Mouse (Mus musculus): ENCODE data around the gene Sfr1.

The Sfr1 gene

DNA sequence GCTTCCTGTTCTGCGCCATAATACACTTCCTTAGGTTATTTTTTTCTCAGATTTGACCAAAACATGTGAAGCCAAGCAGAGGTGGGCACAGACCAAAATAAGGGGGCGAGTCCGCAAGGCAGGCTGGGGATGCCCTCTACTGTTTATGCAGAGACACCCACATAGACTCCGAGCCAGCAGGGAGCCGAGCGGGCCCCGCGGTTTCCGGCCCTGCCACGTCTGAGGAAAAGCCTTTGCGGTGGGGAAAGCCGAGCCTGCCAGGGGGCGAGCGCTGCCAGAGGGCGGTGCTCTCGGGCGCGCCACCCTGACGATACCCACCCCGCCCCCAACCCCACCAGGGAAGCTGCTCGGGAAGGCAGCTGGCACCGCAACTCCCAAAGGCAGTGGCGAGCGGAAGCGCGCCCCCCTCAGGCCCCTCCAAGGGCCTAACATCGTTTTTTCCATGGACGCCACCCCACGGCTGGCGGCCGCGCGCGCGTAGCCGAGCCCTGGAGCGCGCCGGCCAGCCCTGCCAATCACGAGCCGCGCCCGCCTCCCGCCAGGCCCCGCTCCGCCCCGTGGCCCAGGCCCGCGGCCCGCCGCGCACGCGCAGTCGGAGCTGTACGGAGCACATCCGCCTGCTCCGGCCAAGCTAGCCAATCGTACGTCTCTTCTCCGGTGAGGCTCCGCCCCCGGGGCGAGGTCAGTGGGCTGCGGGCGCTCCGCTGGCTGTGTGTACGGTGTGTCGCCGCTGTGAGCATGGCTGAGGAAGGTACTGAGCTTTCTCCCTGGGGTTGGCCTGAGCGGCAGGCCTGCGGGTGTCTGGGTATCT lies at the start of gene Sfr1:
Gene Sfr1 (plus strand): TSS at position 612 of the 811 bp plus-strand sequence.
- DNase-seq: peak; percentile 98 to 99

DNA sequence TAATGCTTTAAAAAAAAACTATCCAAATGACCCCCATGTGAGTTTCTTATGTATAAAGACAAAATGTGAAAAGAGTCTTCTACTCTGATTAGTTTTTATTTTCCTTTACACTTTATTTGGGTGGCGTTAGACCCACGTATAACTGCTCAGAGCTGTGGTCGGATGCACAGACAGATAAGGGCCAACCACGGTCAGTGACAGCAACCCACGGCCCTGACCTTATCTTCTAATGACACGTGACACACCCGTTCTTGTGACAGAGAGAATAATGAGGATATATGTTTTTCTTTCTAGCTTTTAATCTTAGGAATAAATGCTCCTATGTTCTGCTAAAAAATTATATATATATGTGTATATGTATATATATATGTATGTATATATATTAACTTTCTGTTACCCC lies 41.9 kb upstream of the Sfr1 start:
- no peak for DNase-seq

DNA sequence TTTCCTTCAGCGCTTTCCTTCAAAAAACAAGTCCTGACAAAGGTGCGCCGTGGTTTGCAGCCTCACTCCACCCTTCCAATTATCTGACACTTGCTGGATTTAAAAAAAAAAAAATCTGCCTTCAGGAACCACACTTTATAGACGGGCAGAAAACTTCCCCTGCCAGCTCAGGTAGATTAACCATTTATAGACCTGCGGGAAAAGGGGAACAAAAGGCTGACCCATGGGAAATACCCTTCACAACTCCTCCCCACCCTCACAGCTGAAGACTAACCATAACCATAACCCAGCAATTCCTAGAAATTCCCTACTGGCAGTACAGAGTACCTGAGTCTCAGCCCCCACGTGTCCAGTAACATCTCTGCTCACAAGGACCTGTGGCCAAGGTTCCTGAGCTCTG lies 39.5 kb upstream of the Sfr1 start, which contains the start of gene Col17a1:
Gene Col17a1 (minus strand): TSS at position 101 of the 400 bp plus-strand sequence.
- DNase-seq: no peak

DNA sequence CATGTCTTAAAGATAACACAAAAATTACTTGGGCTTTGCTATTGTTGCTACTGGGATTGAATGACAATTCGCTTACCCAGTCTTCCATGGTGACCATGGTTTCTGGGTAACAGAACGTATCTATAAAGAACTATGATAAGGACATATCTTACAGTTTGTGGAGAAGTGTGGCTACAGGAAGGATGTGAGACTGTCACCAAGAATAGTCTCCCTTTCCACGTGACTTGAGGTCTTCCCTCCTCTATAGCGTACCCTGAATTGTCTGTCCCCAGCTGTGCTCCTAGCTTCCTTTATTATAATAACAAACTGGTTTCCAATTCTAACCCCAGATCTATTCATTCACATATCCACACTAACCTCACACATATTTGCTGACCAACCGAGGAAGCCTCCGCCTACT lies 35.8 kb upstream of the Sfr1 start:
- no peak for DNase-seq

DNA sequence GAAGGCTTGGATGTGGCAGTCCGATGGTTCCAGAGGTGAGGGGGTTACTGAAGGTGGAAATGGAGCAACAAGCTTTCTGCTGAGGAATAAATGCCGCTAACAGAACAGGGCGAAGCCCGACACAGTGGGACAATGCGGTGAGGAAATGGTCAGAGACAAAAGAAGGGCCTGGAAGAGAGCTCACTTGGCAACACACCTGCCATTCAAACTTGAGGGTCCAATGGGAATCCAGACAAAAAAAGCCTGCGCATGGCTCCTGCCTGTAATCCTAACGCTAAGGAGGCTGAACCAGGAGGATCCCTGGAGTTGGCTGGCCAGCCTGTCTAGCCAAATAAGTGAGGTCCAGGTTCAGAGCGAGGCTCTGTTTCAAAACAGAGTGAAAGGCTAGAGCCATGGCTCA lies 35.1 kb upstream of the Sfr1 start:
- no peak for DNase-seq

DNA sequence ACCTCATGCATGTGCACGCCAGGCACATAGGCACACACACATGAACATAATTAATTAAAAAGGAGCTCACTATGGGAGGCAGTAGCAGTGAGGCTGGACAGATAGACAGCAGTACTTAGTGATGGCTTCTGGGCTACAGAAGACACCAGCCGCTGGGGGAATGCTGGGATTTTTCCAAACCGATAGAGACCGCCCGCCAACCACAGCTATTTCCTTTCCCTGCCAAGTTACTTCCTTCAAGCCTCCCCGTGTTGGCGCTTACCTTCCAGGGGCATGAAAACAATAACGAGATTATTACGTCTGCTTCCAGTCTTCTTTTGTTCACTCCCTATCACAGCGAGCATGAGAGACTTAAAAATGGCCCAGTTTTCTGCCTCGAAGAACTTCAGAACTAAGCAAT lies 34.4 kb upstream of the Sfr1 start:
- no peak for DNase-seq

DNA sequence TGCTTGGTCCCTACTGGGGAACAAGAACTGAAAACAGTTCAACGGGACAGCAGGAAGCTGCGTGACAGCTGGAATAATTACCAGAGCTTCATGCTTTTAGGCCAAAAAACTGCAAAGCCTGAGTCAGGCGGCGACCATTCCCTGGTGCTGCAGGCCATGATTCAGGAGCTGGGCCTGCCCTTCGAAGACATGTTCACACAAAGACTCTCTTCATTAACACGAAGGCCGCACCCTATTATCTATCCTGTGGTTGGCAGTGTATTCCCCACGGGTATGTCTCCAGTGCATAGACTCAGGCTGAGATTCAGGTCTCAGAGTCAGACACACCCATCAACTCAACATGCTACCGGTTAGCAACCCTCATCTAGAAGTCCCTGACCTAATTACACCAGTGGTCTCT lies 33.2 kb upstream of the Sfr1 start:
- no peak for DNase-seq

DNA sequence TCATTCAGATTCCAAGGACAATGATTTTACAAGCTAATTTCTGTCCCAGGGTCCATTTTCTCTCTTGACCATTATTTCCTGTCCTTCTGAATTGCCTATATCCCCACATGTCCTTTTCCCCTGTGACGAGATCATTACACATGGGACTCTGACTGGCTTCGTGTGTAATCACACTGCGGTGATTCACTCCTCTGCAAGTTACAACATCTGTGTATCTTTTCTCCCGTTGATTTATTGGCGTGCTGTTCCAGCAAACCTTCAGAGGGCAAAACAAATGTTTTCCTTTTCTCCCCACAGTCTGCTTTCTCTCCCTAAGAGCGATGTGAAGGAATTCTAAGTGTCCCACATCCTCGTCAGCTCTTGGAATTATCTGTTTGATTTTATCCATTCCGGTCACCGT lies 31.7 kb upstream of the Sfr1 start:
- no peak for DNase-seq

DNA sequence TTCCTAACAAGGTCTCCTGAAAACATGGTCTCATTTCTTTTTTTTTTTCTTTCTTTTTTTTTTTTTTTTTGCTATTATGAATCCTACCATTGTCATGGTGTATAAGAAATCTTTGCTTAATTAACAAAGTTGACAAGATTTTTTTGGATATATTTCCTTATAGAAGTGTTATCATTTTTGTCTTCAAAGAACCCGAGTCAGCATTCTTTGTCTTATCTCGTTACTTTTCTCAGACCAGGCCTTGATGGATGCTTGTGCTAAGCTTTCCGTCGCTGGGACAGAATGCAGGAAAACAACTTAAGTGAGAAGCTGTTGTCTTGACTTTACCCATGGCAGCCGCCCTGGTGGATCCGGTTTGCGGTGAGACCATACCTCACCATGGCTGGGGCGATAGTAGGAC lies 31.0 kb upstream of the Sfr1 start:
- DNase-seq: no peak

DNA sequence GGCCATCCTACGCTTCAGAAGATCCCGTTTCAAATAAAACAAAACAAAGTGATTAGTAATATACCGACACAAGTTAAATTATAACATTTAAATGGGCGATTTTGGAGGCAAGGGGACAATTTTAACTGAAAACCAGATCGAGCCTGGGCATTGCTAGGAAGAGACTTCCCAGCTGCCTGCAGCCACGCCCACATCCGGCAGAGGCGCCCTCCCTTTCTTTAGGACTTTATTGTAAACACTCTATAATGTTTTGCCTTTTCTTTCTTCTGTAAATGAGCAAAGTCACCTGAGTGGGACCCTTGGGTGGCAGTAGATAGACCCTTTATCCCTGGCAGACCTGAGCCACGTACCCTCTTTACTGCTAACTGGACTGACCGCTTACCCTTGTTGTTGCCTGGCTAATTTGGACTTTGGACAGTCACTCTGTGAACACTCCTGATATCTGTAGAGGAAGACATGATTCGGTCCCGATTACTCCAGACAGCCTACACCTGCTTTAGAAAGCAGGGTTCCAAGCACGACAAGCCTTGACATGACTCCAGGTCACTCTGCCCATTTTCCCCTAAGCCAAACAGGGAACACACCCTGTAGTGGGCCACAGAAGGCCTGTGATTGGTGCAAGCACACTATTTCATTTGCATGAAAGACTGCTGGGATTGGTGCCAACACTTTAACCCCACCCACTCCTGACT lies 26.3 kb upstream of the Sfr1 start:
- no peak for DNase-seq

DNA sequence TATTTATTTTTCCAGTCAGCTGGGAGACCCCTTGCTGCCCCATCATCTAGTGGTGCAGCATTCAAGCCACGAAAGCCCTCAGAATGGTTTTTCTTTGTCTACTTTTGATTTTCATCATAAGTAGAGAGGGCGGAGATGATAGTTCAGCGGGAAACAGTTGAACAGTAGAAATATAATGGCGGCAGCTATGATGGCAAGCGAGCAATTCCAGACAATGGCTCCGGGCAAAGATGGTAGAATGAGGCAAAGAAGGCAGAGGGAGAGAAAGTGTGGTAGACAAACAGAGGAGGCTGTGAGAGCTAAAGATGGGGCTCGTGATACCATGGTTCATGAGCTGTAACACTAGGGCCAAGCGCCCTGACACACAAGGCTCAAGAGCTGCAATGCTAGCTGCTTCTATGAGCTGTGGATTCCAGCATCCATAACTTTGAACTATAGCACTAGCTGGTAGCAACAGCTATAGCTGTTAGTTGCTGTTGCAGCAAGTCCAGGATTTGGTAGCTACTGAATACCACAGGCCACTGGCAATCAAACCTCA lies 25.6 kb upstream of the Sfr1 start:
- no peak for DNase-seq

DNA sequence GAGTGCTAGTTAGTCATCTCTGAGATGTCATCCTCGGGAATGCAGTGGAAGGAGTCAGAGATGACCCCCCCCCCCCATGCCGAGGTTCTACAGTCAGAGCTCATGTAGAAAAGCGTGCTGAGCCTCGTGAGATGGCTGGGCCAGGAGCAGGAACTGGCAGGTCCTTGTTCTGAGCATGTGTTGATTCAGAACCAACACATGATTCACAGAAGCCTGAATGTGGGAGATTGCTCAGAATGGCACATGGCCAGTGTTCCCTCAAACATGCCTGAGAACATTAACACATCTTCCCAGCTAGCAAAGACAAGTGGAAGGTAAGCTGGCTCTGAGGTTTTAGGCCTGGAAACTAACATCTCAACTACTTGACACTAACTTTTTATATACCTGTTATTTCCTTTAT lies 21.1 kb upstream of the Sfr1 start:
- DNase-seq: no peak

DNA sequence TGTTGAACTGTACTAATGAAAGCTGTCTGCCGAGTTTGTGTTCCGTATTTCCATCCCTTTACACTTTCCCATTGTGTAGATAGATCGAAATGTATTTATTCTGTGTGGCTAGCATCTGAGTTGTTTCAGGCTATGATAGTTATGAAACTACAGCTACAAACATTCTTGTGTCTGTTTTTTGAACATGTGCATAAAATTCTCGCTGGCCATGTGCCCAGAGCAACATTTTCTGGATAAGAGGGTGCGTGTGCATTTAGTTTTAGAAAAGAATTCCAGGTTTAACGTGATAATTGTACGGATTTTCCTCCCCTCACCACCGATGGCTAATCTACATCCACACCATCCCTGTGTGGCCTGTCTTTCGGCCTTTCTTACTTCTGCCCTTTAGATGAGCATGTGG lies 18.0 kb upstream of the Sfr1 start:
- no peak for DNase-seq

DNA sequence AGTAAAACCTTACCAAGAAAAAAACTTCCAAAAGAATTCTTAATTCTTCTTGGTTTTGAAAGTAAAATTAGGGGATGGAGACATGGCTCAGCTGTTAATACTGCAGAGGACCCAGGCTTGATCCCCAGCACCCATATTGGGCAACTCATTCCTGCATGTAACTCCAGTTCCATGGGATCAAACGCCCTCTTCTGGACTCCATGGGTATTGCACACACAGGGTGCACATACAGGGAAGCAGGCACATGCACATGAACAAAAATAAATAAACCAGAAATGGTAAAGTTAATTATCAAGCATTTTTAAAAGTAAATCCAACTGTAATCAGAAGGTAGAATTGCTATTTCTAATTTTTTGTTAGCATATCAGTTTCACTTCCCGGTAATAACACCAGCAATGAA lies 15.3 kb upstream of the Sfr1 start:
- DNase-seq: no peak

DNA sequence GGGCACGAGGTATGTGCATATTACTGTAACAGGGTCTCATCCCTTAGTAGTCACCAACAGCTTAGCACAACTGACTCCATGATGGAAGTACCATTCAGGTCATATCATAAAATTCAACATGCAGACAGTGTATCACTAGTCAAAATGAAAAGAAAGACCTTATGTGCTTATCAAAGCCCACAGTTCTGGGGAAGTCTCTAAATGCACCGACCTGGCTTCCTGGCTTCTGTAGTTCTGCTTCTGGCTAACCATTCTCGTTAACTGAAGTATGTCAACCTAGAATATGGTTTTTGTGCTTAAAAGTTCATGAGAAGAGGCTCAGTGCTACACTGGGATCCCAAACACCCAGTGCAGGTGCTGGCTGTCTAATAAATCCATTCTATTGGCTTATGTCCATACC lies 12.3 kb upstream of the Sfr1 start:
- no peak for DNase-seq

DNA sequence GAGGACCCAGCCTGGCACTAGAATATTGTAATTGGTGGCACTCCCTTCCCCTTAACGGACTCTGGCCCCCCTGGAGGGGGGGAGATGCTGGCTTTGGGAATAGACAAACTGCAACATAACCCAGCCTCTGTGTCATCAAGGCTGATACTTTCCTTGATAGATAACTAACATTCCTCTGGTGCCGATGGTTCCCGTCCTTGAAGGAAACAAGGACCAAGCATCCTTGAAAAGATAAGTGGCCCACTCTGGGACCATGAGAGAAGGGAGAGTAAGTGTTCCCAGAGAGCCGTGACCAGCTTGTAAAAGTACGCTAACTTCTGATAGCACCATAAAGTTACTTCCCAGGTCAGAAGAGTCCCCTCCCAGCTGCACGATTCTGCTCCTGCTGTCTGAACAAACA lies 9.0 kb upstream of the Sfr1 start:
- DNase-seq: no peak

DNA sequence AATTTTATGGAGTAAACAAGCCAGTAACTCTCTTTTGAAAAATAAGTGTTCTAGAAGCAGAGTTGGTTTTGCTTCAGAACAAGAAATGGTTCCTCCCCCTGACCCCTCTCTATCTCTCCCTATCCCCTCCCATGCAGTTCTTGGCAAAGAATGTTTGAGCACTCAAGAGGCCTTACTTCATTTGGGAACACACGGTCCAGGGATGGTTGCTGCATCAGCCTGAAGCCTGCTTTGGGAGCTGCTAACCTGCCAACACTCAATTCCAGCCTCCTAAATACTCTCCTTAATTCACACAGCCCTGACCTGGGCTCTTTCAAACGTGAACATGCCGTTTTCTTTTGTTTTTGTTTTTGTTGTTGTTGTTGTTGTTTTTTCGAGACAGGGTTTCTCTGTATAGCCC lies 6.6 kb upstream of the Sfr1 start:
- DNase-seq: no peak

DNA sequence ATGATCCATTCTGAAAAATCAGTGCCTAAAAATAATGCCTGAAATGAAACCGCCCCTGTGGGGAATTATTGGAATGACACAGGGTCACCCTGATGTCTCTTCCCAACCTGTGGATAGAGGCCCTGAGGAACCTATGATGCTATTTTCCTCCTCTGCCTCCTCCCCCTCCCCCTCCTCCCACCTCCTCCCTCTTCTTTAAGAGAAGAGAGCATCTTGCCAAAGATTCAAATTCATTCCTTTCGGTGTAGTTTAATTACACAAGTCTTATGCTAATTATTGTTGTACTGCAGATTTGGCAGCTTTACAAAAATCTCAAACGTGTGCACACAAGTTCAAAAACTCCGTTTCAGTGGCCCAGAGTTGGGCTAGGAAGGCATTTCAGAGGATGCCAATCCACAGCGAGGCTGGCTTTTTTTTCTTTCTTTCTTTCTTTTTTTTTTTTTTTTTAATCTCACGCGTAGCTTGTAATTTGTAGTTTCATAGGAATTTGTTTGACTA lies 5.8 kb upstream of the Sfr1 start:
- DNase-seq: no peak

DNA sequence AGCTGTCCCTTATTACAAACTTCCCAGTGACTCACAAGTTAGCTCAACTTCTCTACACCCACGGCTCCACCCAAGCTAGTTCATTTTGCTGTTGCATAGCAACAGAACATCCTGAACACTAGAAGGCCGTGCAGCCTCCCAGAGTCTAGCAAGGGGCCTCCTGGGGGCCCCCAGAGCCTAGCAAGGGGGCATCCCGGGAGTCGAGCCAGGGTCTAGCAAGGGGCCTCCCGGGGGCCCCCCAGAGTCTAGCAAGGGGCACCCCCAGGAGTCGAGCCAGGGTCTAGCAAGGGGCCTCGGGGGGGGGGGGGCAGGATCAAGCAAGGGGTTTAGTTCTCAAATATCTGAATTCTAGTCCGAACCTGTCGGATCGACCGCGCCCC lies 801 bp upstream of the Sfr1 start:
- peak; percentile 37 to 45 for DNase-seq

DNA sequence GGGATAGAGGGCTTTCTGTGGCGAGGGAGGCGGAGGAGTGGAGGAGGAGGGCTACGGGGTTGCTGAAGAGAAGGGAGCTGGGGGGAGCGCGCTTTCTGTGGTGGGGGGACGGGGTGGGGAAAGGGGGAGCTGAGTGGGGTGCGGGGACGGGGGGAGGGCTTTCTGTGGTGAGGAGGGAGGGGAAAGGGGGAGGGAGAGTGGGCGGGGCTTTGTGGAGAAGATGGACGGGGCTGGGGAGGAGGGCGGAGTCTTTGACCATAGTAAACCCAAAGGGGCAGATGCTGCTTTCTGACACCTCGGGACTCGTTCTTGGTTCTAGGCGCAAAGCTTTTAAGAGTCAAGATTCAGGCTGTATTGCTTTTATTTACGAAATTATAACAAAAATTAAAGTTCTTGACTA lies 449 bp downstream of the Sfr1 start:
- DNase-seq: peak; percentile 30 to 55

DNA sequence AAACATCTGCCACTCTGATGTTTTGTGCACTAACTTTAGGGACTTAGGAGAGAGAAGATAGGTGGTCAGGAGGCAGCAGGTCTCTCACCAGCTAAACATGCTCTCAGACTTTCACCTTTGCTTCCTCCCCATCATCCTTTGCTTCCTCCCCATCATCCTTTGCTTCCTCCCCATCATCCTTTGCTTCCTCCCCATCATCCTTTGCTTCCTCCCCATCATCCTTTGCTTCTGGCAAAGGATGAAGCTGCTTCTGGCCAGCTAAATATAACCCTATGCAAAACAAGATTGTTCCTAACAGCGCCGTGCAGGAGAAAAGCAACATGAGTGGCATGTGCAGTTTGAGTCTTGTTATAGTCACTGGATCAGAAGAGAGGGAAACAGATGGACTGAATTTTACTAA lies 15.6 kb downstream of the Sfr1 start:
- no peak for DNase-seq

DNA sequence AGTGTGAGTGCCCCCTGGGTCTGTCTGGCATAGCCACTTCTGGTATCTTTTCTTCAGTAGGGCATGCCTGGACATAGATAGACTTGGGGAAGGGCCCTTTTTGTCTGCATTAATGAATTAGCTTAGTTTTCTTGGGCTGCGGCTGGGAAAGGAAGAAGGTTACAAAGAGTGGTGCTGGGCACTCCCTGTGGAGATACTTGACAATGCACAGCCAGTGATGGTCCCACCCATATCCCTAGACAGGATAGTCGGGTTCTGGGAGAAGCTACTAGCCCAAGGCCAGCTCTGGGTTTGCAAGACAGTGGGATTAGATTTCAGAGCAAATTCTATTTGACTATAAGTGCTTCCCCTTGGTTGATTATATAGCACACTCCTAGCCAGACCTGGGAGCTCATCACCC lies 17.5 kb downstream of the Sfr1 start:
- no peak for DNase-seq

DNA sequence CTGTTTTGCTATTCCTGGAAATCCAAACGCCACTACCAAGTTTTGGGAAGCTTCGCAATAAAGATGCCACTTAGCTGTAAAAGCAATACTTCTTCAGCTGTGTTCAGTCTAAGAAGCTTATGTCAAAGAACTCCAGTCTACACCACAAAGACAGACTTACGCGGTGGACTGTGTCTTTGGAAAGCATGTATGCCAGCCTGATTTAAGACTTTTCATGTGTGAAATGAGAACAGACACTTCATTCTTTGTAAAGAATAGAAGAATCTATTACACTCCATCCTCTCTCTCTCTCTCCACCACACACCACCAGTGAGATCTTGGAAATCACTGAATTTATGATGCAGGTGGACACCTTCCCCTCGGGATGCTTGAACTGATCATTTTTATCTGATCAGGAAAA lies 18.9 kb downstream of the Sfr1 start:
- no peak for DNase-seq

DNA sequence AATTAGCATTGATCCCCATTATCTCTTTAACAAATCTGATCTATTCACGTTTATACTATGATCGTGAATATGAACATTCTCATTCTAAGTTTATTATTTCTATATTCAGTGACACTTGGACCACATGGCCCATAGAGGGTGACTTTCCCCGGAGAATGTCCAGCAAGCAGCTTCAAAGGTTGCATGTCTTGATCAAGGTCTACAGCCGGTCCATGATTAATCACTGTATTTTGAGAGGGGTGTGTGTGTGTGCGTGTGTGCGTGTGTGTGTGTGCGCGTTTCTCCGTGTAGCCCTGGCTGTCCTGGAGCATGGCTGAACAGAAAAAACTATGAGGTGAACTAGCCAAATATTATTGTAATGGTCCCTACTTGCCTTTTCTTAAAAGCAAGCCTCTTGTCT lies 21.0 kb downstream of the Sfr1 start:
- DNase-seq: no peak
